Mouse (Mus musculus): ENCODE measurements around the gene Syt17.

- TF ChIP-seq CTCF (IDR thresholded peaks at IDR 0.05; ENCODE audit: control insufficient read depth, insufficient read depth, insufficient replicate concordance, low read depth, low read length) (no peak), POLR2A (IDR thresholded peaks at IDR 0.05; ENCODE audit: control insufficient read depth, low read depth, low read length) (no peak)
These were observed 33.2 kb upstream of the Syt17 start for GRCm38 (mm10) chr7:118481047-118481810.

Data from testis, adult 2 months (tissue).